Mouse (Mus musculus): ENCODE data around the gene Pfkfb3.

Gene Pfkfb3

DNA sequence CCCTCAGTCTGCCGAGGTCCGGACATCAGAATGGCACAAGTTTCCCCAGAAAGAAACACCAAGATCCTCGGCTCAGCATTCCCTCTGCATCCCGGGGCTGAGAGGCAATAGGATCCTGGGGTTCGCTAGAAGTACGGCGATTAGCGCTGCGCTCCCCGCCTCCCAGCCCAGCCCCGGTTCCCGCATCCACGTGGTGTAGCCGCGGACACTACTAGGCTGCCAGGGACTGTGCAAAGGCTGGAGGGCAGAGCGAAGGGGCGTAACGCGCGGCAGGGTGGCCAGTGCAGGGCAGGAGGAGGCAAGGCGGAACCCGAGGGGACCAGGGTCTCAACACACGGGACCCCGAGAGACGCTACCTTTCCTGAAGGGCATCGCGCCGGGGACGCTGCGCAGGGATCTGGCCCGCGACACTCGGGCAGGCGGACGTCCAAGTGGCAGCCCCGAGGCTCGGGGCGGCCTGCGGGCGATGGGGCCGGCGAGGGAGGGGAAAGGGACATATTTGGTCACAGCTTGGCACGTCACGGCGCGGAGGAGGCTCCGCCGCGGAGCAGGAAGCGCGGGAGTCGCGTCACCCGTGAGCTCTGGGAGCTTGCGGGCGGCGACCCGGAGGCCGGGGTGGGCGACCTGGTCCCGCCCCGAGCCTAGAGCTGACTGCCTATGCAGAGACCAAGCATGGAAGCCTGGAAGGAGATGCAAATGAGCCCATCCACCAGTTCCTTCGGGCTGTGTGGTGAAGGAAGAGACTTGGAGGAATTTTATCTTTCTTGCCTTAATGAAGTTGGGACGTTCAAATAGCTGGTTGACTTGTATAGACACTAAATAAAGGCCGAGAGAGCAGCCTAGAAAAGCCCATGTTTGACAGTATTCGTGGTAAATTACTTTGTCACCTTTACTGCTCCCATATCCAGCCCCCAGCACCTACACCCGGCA lies at the start of gene Pfkfb3:
TSS of gene Pfkfb3 (minus strand) at position 607 of the 930 bp plus-strand sequence.
- peak; percentile 31 to 48 for DNase-seq (ENCODE audit: low spot score in 2 of 2)

DNA sequence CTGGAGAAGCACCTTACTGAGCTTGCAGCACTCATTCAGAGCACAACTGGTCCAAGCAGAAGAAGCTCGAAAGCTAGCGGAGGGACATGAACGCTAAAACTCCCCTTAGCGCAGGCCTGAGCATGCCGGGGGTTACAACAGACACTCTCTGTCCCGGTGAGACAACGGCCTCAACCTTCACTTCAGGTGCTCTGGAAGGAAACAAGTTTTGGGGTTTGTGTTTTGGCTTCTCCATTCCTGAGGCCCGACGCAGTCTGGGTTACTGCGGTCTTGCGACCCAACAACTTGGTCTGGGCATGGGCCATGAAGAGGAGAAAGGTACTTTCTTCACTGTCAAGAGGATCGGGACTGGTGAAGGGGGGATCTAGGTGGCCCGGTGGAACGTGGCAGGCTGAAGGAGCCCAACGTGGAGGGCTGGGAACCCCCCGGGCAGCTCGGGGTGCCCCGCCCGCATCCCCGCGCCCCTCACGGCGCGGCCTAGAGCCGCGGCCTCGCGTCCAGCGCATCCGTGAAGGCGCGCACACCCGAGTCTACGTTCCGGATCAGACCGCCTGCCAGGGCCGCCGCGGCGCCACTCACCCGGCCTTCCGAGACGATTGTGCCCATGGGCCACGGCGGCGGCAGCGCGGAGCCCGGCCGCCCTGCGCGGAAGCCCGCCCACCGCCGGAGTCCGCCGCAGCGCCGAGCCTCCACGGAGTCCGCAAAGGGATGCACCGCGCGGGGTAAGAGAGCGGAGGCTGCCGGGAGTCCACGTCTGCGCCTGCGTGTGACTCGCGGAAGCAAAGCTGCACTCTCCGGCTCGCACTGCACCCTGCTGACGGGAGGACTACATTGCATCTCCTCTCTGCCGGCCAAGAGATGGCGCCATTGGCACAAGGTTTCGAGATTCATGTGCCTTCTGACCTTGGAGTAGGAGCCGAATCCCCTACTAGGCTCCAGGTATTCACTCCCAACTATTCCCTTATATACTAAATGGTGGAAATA lies 48.9 kb upstream of the Pfkfb3 start:
- peak; percentile 90 to 93 for DNase-seq (ENCODE audit: low spot score in 2 of 2)

DNA sequence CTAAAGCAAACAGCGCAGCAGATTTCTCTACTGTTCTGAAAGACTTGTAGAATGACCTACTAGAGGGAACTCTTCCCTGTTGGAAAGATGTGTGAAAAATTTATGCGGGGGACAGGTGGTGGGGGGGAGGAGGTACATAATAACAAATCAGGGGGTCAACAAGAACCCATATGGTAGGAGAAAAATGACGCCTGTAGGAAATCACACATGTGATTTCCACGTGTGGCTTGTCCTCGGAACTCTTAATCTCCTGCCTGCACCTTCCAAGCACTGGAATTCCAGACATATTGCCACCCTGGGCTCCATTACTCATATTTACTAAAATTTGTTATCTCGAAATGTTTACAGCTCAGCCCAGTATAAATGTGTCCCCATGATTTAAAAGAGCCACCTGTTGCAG lies 47.9 kb upstream of the Pfkfb3 start:
- no peak for DNase-seq (ENCODE audit: low spot score in 2 of 2)

DNA sequence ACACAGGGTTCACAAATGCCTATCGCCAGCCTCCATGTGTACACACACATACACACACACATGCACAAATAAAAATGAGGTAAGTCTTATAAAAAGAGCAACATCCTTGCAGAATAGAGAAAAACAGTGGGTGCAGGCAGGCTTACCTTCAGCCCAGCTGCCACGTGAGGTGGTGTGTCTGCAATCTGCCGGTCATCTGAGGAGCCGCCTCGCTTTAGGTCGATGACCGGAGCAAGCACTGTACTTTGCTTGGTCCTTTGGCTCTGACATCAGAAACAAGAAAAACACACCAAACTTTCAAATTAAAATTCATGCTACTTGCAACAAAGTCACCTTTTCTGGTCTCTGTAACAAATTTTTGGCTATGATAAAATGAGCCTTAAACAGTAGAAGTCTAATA lies 44.0 kb upstream of the Pfkfb3 start:
- DNase-seq (ENCODE audit: low spot score in 2 of 2), result no peak

DNA sequence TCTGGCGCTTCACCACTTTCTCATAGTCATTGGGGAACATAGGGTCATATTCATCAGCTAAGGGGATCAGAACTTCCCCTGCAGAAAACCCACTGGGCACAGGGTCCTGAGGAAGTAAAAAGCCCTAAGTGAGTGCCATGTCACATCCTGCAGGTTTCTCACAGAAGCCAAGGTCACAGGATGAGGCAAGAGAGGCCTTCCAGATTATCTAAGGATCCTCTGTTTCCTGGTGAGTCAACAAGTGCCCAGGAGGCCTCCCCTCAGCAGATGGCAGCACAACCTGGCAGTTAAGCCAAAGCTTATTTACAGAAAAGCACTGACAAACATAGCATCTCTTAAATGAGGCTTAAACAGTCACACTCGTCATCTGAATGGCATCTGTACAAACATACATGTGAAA lies 42.8 kb upstream of the Pfkfb3 start:
- DNase-seq (ENCODE audit: low spot score in 2 of 2), result no peak

DNA sequence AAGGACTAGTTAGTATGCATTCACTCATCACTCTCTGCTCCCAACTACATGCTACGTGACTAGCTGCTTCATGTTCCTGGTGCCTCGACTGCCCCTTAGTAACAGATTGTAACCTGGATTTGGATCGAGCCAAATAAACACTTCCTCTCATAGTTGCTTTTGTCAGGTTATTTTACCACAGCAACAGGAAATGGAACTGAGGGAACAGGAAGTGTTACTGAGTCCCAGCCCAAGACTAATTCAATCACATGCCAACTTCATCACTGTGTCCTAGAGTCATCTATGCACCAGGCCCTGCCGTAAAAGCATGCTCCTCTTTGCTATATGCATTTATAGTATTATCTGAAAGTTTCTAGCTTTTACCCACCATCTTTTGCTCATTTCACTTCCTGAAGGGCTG lies 34.1 kb upstream of the Pfkfb3 start:
- no peak for DNase-seq (ENCODE audit: low spot score in 2 of 2)

DNA sequence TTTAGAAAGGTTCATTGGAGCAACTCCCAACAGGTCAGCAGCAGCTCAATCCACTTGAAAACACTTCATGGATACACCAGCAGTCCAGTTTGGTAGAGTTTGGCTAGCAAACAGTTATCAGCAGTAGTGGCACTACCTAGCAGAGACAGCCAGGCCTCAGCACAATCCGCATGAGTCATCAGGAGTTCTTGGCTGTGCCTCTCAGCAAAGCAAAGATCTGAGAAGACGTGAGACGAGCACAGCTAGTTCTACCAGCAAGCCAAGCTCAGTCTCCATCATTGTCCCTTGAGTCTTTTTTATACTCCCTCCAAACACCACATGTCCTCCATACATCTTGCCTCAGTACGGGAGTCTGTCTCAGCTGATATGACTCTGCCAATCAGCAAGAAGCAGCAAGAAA lies 25.5 kb upstream of the Pfkfb3 start:
- no peak for DNase-seq (ENCODE audit: low spot score in 2 of 2)

DNA sequence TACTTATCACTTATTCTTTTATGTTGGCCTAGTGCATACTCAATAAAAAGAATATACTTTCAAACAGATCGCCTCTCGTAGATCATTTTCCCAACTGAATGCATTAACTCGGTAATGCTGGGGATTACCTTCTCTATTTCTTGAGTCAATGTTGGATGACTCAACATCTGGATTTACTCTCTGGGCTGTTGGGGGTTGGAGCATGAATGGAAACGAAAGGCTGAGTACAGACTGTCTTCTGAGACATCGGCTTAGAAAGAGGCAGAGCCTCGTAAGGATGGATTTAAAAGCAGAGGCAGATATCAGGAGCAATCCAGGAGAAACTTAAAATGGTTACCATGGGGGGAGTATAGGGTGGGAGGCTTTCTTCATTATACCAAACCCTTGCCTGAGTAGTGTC lies 24.3 kb upstream of the Pfkfb3 start:
- no peak for DNase-seq (ENCODE audit: low spot score in 2 of 2)

DNA sequence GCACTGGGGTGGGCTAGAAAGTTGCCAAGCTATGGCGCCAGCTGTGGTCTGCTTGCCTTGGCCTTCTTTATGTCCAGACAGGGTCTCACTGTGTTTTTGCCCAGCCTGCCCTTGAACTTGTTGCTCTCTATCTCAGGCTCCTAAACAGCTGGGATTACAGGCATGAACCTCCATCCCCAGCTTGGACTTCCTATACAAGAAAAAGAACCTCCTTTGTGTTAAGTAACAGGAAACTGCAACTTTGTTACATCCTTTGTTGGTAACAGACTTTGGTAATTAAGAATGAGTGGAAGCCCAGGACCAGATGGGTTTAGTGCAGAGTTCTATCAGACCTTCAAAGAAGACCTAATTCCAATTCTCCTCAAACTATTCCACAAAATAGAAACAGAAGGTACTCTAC lies 19.8 kb upstream of the Pfkfb3 start:
- no peak for DNase-seq (ENCODE audit: low spot score in 2 of 2)

DNA sequence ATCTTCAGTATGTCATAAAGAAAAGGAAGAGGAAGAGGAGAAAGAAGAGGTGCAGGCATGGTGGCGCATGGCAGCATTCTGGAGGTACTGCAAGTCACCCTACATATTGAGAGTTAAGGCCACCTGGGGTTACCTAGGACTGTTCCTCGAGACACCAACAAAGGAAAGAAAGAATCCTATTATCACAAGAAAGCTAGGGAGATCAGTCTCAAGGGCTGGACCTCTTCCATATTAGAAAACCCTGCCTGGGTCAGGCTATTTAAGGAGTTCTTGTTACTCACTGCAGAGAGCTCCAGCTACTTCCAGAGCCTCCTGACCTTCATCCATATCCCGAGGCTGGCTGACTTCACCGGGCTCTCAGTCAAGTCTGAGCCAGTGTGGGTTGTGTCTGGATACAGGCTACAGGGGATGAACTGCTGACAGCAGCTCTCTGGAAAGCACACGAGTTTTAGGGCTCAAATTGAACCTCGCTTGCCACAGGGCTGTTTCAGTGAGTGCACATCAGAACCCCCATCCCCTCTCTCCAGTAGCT lies 17.2 kb upstream of the Pfkfb3 start:
- DNase-seq (ENCODE audit: low spot score in 2 of 2), result no peak

DNA sequence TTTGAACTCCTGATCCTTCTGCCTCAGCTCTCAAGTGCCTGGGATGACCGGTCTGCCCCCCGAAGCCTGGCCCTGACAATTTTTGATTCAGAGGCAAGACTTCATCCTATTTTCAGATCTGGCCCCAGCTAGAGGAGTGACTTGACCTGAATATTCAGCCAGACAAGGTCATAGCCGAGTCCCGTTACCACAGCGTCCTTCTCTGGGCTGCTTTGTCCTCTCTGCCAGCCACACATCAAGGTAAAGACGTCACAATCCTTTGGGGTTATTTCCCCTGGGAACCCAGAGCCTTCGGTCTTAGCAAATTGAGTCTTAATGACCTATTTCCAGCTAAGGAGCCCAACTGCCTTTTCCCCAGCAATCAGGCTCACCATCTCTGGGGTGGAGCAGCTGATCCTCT lies 14.6 kb upstream of the Pfkfb3 start:
- no peak for DNase-seq (ENCODE audit: low spot score in 2 of 2)

DNA sequence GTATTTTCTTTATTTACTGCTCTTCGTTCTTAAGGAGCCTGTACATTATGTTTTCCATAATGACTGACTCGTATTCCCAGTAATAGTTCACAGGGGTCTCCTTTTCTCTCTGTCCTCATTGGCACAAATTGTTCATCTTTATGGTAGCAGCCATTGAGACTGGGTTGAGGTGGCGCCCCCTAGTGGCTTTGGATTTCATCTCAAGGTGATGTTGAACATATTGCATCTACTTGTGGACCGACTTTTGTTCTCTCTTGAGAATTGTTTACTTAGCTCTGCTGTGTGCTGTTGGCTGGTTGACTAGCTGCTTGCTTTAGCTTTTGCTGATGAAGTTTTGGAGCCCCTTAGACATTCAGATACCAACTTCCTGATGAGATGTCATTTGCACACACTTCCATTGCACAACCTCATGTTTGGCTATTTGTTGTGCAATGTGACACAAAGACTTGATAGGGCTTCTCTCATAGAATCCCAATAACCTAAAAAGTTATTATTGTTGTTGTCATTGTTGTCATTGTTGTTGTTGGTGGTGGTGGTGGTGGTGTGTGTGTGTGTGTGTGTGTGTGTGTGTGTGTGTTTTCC lies 14.0 kb upstream of the Pfkfb3 start:
- no peak for DNase-seq (ENCODE audit: low spot score in 2 of 2)

DNA sequence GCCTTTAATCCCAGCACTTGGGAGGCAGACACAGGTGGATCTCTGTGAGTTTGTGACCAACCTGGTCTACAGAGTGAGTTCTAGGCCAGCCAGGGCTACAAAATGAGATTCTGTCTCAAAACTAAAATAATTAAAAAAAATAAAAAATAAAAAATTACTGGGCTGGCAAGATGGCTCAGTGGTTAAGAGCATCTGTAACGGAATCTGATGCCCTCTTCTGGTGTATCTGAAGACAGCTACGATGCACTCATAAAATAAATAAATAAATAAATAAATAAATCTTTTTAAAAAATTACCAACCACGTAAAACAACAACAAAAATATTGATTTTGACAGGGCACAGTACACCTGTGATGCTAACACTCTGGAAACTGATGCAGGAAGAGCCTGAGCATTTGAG lies 13.0 kb upstream of the Pfkfb3 start:
- no peak for DNase-seq (ENCODE audit: low spot score in 2 of 2)

DNA sequence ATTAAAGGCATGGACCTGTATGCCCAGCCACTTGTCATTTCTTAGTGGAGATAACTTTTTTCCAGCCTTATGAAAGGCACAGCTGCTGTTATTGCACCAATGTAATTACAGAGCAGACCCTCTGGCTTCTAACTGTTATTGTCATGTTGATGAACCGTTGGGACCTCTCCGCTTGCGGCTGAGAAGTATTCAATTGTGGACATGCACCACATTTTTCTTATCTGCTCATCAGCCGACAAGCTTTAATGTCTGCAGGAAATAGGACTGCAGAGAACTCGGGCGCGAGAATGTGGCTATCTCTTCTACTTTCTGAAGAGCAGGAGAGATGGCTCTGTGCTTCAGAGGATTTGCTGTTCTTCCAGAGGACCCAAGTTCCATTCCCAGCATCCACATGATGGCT lies 12.4 kb upstream of the Pfkfb3 start:
- DNase-seq (ENCODE audit: low spot score in 2 of 2), result no peak

DNA sequence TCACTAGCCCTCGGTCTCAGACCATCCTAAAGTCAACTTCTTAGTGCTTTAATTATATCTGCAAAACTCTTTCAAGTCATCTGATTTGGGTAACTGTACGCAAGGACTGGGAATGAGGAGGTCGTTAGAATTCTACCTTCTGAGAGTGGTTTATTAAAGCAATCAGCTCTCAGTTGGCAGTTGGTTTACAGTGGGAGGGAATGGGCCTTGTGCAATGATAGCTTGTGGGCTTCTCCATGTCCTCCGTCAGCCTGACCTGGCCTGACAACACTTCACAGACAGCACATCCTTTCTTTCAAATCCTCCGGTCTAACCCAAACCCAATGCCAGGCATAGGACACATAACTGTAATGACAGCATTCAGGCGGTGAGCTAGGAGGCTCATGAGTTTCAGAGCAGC lies 10.9 kb upstream of the Pfkfb3 start:
- DNase-seq (ENCODE audit: low spot score in 2 of 2), result no peak

DNA sequence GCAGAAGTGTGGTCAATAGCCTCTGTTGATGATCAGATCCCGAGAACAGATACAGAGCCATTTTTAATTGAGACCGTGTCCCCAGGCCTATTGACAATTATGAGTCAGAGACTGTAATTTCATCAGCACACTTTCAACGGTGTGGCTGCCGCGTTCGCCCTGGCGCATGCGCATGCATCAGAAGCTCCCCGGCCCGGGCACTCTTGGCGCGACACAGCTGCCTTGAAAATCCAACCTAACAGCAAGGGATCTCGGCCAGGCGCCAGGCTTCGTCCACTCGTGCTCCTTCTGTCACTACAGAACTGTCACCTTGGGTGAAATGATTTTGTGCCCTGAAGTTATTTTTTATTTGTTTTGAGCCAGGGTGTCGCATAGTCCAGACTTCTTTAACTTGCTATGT lies 9.4 kb upstream of the Pfkfb3 start:
- no peak for DNase-seq (ENCODE audit: low spot score in 2 of 2)

DNA sequence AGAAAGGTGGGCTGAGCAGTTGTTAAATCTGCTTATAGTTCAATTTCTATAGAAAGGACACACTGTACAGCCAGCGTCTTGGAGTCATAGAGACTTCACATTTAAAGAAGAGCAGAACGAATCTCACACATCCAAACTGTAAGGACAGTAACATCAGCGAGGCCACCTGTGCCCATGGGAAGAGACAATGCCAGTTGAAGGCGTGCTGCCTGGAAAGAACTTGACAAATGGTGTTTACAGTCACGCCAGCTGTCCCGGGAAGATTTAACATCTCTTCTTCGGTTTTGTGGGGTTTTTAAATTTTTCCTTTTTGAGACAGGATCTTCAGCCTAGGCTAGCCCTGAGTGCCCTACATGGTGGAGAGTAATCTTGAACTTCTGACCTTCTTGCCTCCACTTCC lies 4.8 kb upstream of the Pfkfb3 start:
- DNase-seq (ENCODE audit: low spot score in 2 of 2), result no peak

DNA sequence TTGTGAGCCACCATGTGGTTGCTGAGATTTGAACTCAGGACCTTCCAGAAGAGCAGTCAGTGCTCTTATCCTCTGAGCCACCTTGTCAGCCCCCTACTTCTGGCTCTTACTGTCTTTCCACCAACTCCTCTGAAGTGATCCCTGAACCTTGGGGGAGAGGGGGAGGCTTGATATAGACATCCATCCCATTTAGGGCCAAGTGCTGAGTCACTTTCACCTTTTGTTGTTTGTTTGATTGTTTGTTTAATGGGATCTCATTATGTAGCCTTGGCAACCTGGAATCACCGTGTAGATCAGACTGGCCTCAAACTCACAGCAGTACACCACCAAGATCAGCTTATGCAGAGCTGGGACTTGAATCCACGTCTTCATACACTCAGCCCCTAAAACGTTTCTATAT lies 3.4 kb upstream of the Pfkfb3 start:
- no peak for DNase-seq (ENCODE audit: low spot score in 2 of 2)

DNA sequence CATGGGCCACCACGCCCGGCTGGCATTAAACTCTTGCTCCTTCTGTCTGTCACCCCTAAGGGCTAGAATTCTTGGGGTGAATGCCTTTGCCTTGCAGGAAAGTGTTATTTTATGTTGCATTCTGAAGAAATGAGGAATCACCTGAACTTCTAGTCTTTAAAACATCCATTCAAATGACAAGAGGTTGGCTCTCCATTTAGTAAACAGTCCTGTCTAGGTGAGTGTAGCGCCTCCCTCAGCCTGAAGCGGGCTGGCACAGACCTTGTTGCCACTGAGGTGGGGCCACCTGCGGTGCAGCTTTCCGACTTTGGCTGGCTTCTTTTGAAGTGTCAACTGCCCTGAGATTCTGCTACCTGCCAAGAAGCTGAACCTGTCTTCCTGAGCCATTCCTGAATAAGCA lies 1.4 kb upstream of the Pfkfb3 start:
- no peak for DNase-seq (ENCODE audit: low spot score in 2 of 2)

DNA sequence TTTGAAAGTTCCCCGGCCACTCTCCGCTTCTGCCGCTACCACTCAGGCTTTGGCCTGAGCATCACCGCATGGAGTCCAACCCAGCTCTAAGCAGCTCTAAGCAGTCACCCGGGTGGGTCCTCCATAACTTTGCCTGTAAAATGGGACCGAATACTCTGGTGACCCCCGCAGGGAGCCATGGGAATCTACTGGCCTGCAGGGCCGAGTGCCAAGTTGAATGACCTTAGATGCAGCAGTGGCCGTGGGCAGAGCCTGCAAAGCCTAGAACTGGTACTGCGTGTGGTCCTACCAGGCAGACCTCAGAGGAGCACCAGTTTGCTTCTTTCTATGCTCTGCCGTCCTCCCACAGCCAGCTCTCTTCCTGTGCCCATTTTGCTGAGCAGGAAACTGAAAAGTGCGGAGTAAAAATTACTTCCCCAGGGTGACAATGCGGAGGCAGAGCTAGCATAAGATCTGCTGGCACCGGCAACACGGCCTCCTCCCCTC lies 868 bp downstream of the Pfkfb3 start:
- no peak for DNase-seq (ENCODE audit: low spot score in 2 of 2)

DNA sequence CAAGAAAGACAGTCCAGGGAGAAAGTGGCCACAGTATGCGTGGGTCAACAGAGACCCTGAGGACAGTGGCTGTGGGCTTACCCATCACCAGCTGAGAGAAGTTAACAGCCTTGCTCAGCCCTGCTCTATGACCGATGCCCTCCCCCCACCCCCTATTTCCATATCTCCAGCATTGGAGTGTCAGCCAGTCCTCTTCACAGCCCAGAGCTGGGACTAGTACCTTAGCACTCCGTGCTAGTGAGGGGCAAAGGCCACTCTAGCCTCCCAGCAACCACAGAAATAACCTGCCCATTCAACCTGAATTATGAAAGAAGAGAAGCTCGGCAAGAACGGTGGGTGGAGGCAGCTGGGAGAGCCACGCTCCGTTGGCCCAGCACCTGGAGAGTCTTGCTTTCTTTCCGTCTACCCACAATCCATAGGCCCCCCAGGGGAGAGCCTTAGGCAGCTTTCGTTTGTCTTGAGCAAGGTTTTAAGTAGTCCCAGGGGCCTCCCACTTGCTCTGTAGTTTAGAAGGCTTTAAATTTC lies 1.5 kb downstream of the Pfkfb3 start:
- no peak for DNase-seq (ENCODE audit: low spot score in 2 of 2)

DNA sequence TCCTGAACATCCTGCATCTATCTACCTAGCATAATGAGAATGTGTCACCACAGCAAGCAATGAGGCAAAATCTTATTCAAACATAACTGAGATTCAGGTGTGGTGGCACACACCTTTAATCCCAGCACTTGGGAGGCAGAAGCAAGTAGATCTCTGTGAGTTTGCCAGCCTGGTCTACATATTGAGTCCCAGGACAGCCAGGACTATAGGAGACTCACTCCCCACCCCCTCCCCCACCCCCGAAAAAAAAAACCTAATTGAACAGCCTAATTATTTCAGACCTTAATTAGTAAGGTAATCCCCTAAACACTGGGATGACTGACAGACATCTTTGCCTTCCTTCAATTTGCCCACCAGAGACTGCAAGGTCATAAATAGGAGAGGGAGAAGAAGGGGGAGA lies 2.2 kb downstream of the Pfkfb3 start:
- no peak for DNase-seq (ENCODE audit: low spot score in 2 of 2)
